Mouse (Mus musculus) midbrain, embryonic 12.5 days (tissue): ENCODE data around the gene Rxrb. TPM values are rescaled to one million over a fixed set of nuclear protein-coding genes. Genes with fewer than 3 reads are reported as not detected.
A peak's percentile ranks its signal among the peaks of the same experiment; 100 is the strongest.

Experiments used
- ATAC-seq: fragments of 200-750 bp; cut with Nextera tagmentation; 2 replicates; pipeline ENCODE4 v1.8.0; 2017; ENCODE audit warnings: low read depth, moderate TSS enrichment, moderate library complexity; ENCODE audit not compliant: low FRiP score
- H3K27ac ChIP-seq: fragments of 300-500 bp; sonication (generic); replicated peaks from 2 replicates; pipeline ENCODE4 v1.5.1; 2016; ENCODE audit warnings: mild to moderate bottlenecking
- H3K27me3 ChIP-seq: fragments of 300-500 bp; sonication (generic); 2 replicates; pipeline ENCODE4 v1.6.1; 2016; ENCODE audit warnings: mild to moderate bottlenecking
- H3K36me3 ChIP-seq: fragments of 300-500 bp; sonication (generic); 2 replicates; pipeline ENCODE4 v1.6.1; 2016
- H3K4me1 ChIP-seq: fragments of 300-500 bp; sonication (generic); 2 replicates; pipeline ENCODE4 v1.6.1; 2016
- H3K4me2 ChIP-seq: fragments of 300-500 bp; sonication (generic); replicated peaks from 2 replicates; pipeline ENCODE4 v1.6.1; 2016; ENCODE audit warnings: mild to moderate bottlenecking, moderate library complexity
- H3K4me3 ChIP-seq: fragments of 300-500 bp; sonication (generic); 2 replicates; pipeline ENCODE4 v1.5.1; 2016; ENCODE audit warnings: mild to moderate bottlenecking
- H3K9ac ChIP-seq: fragments of 300-500 bp; sonication (generic); replicated peaks from 2 replicates; pipeline ENCODE4 v1.6.1; 2016; ENCODE audit warnings: mild to moderate bottlenecking, moderate library complexity
- H3K9me3 ChIP-seq: fragments of 300-500 bp; sonication (generic); 2 replicates; pipeline ENCODE4 v1.6.1; 2016; ENCODE audit warnings: mild to moderate bottlenecking
- WGBS: fragments of 180-500 bp; shearing (Covaris S2); methylation state at CpG from one replicate; pipeline ENCODE4 v1.1.7; 2016; 5-methylcytosine and 5-hydroxymethylcytosine counted together
- microRNA counts: library from miRNA; unstranded; fragments of <30 nt; microRNA quantifications from one replicate; lab custom pipeline; 2017
- microRNA-seq: library from miRNA; unstranded; fragments of <30 nt; microRNA quantifications from one replicate; pipeline ENCODE4, GENCODE M21; 2017
- polyA plus RNA-seq: library from polyadenylated mRNA; unstranded; fragments of >200 nt; fragmentation: Nextera tagmentation; extraction: Ambion mirVana; gene quantifications from 2 replicates; pipeline ENCODE4 v1.2.1, GENCODE M21; 2016

The Rxrb gene
- polyA plus RNA-seq, 1 experiment from 2014 or later: 68.4 TPM

DNA sequence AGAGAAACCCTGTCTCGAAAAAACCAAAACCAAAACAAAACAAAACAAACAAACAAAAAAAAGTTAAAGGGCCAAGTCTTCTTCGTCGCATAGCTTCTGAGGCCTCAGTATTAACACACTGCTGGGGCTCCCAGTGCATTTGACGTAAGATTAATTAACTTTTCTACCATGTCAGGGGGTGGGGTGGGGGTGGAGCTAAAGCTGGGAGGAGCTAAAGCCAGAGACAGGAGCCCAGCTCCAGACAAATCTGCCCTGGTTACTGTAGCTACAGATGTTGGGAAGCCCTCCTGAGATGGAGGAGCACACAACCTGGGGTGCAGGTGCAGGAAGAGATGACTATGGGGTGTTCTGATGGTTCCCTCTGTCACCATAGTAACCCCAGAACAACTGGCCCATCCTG is 46.5 kb downstream of the Rxrb start:
- 61% methylated on average over 4 of the region's 4 CpGs for WGBS
- Histone ChIP-seq H3K9ac (no peak overlapping the region), H3K9me3 (no peaks in the 10 kb centered on the region), H3K4me2 (no peak overlapping the region), H3K27me3 (peaks cover 23% of the 10 kb centered on the region), H3K4me1 (peaks cover 9% of the 10 kb centered on the region), H3K4me3 (no peak overlapping the region), H3K36me3 (no peaks in the 10 kb centered on the region), H3K27ac (no peak overlapping the region)
- no peak for ATAC-seq

DNA sequence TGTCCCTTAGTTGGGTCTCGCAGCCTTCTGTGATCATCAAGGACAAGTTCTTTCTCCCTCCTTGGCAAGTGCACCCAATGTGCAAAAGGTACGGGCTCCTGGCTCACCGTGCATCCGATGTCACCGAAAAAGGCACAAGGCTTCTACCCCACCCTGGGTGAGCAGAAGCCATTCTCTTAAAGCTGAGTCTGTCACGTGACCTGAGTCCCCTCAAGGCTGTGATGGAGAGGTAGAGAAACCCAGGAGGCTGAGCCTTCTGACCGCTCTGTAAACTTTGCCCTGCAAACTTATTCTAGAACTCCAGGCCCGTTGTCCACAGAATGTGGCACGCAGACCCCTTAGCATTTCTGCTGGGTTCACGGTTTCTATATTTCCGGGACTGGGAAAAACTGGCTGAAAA is 47.4 kb downstream of the Rxrb start:
- Histone ChIP-seq H3K9me3 (no peaks in the 10 kb centered on the region), H3K27ac (no peak overlapping the region), H3K4me2 (no peak overlapping the region), H3K4me1 (peaks cover 11% of the 10 kb centered on the region), H3K9ac (no peak overlapping the region), H3K4me3 (no peak overlapping the region), H3K36me3 (no peaks in the 10 kb centered on the region), H3K27me3 (peaks cover 23% of the 10 kb centered on the region)
- 89% methylated on average over 11 of the region's 11 CpGs for WGBS
- ATAC-seq: no peak

DNA sequence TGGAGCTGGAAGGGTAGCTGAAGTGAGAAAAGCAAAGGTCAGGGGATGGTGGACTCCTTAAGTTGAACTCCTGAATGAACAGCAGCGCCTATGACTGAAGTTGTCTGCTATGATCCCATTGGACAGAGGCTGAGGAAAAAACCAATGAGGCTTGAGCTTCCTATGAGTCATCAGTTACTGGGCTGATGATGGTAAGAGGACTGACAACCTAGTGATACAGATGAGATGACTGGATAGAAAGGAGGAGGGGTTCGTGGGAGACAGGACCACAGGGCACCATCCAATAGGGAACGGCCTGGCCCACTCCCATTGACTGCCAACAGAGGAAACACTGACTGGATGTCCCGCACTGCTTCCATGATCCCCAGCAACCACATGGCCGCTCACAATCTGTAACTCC is 48.0 kb downstream of the Rxrb start:
- Histone ChIP-seq H3K4me2 (no peak overlapping the region), H3K4me1 (peaks cover 11% of the 10 kb centered on the region), H3K27ac (no peak overlapping the region), H3K9ac (no peak overlapping the region), H3K27me3 (peaks cover 23% of the 10 kb centered on the region), H3K9me3 (no peaks in the 10 kb centered on the region), H3K36me3 (no peaks in the 10 kb centered on the region), H3K4me3 (no peak overlapping the region)
- 13% methylated on average over 5 of the region's 5 CpGs for WGBS
- ATAC-seq: peak; percentile 79

DNA sequence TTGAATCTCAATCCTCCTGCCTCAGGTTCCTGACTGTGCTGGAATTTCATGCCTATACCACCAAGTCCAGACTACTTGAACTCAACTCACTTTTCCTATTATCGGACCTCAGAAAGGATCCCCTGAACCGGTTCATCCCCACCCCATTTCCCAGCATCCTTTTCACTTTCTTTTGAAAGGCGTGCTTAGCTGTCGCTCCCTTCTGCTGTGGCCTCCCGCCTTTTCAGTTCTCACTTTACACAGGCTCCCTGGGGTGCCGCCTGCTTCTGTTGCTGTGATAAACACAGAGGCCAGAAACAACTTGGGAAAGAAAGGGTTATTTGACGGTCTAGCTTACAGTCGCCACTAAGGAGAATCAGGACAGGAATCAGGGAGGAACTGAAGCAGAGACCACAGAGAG is 51.5 kb downstream of the Rxrb start:
- no peak for ATAC-seq
- peaks cover 6% of the 10 kb centered on the region for H3K4me1 ChIP-seq
- no peaks in the 10 kb centered on the region for H3K9me3 ChIP-seq
- H3K36me3 ChIP-seq: no peaks in the 10 kb centered on the region
- H3K27ac ChIP-seq: no peak overlapping the region
- 4% methylated on average over 8 of the region's 8 CpGs for WGBS
- H3K27me3 ChIP-seq: peaks cover 7% of the 10 kb centered on the region
- H3K4me3 ChIP-seq: no peak overlapping the region
- H3K9ac ChIP-seq: no peak overlapping the region
- peak overlapping the region; percentile 15; the same call in 1 of the 2 replicates for H3K4me2 ChIP-seq

DNA sequence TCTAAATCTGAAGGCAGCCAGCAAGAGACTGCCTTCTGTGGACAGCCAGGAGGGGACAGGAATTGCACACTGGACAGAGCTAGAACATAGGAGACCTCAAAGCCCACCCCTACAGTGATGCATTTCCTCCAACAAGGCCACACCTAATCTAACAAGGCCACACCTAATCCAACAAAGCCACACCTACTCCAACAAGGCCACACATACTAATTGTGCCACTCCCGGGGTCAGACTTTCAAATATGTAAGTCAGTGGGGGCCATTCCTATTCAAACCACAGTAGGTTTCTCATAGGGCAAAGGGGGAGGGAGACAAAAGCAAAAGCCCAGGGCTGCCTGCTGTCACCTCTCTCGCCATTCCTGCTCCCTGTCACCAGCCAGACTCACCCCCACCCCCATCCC is 55.8 kb downstream of the Rxrb start:
- no peak overlapping the region for H3K4me3 ChIP-seq
- 34% methylated on average over 2 of the region's 2 CpGs for WGBS

More for the DNA sequence above, 55.8 kb downstream of the Rxrb start:
- H3K27ac ChIP-seq: no peak overlapping the region
- no peak for ATAC-seq
- H3K27me3 ChIP-seq: peaks cover 3% of the 10 kb centered on the region; the same call in 1 of the 2 replicates
- no peak overlapping the region for H3K9ac ChIP-seq
- no peaks in the 10 kb centered on the region for H3K36me3 ChIP-seq
- H3K4me2 ChIP-seq: no peak overlapping the region
- no peaks in the 10 kb centered on the region for H3K9me3 ChIP-seq
- peaks cover 6% of the 10 kb centered on the region for H3K4me1 ChIP-seq

MicroRNA genes within 50 kb of the gene (microRNA counts, 519-probe panel; counts per million panel counts)
- 4,059 counts per million, percentile 24 among the panel's probes with 10 or more counts for microRNA mmu-miR-219 (lab: Ali Mortazavi, UCI)

Small RNAs within 50 kb of the gene (microRNA-seq; reads per million reads assigned to microRNA genes)
- 3.0 reads per million, percentile 8 among the genes with 10 or more reads in this experiment for gene Mir219a-1
- not detected for gene Mir219c

Other genes starting within 250 kb of the Rxrb start
- 21.1 and 28.3 TPM in 2 replicates for gene Angptl4, start 250.0 kb upstream of the Rxrb start, polyA plus RNA-seq
- gene Kank3, start 221.3 kb upstream of the Rxrb start, polyA plus RNA-seq: 25.5 and 31.9 TPM in 2 replicates
- 613 and 671 TPM in 2 replicates for gene Rps28, start 207.2 kb upstream of the Rxrb start, polyA plus RNA-seq
- gene Ndufa7, start 207.2 kb upstream of the Rxrb start, polyA plus RNA-seq: 436 and 454 TPM in 2 replicates
- 59.8 and 63.5 TPM in 2 replicates for gene Cd320, start 188.7 kb upstream of the Rxrb start, polyA plus RNA-seq
- not detected in 2 replicates for gene Gm7029, start 158.0 kb upstream of the Rxrb start, polyA plus RNA-seq
- 3.8 and 4.4 TPM in 2 replicates for gene Kifc1, start 141.2 kb upstream of the Rxrb start, polyA plus RNA-seq
- 0.23 and 0.38 TPM in 2 replicates for gene Platr17, start 126.7 kb upstream of the Rxrb start, polyA plus RNA-seq
- gene Daxx, start 122.4 kb upstream of the Rxrb start, polyA plus RNA-seq: 64.6 and 66.2 TPM in 2 replicates
- 19.1 and 21.9 TPM in 2 replicates for gene Tapbp, start 115.9 kb upstream of the Rxrb start, polyA plus RNA-seq
- 21.8 and 25.3 TPM in 2 replicates for gene Zbtb22, start 115.9 kb upstream of the Rxrb start, polyA plus RNA-seq
- gene Rgl2, start 102.3 kb upstream of the Rxrb start, polyA plus RNA-seq: 69.9 and 74.3 TPM in 2 replicates
- 188 and 203 TPM in 2 replicates for gene Pfdn6, start 91.5 kb upstream of the Rxrb start, polyA plus RNA-seq
- 37.5 and 37.7 TPM in 2 replicates for gene Wdr46, start 91.2 kb upstream of the Rxrb start, polyA plus RNA-seq
- gene B3galt4, start 80.3 kb upstream of the Rxrb start, polyA plus RNA-seq: 8.1 and 8.7 TPM in 2 replicates
- gene Vps52, start 76.0 kb upstream of the Rxrb start, polyA plus RNA-seq: 67.0 and 70.9 TPM in 2 replicates
- gene Rps18, start 75.8 kb upstream of the Rxrb start, polyA plus RNA-seq: 891 and 909 TPM in 2 replicates
- 26.8 and 28.4 TPM in 2 replicates for gene H2-K1, start 31.5 kb upstream of the Rxrb start, polyA plus RNA-seq
- 25.2 and 27.0 TPM in 2 replicates for gene Ring1, start 7.1 kb upstream of the Rxrb start, polyA plus RNA-seq
- gene H2-Ke6, start 3.8 kb upstream of the Rxrb start, polyA plus RNA-seq: 110 and 131 TPM in 2 replicates
- 180 and 184 TPM in 2 replicates for gene Slc39a7, start 130 bp upstream of the Rxrb start, polyA plus RNA-seq
- 2.3 and 4.0 TPM in 2 replicates for gene Col11a2, start 7.6 kb downstream of the Rxrb start, polyA plus RNA-seq
- 0.17 and 0.56 TPM in 2 replicates for gene H2-Oa, start 60.5 kb downstream of the Rxrb start, polyA plus RNA-seq
- gene H2-DMa, start 87.7 kb downstream of the Rxrb start, polyA plus RNA-seq: 9.8 and 9.9 TPM in 2 replicates
- 144 and 148 TPM in 2 replicates for gene Brd2, start 90.8 kb downstream of the Rxrb start, polyA plus RNA-seq
- 0.16 and 0.23 TPM in 2 replicates for gene H2-DMb2, start 111.5 kb downstream of the Rxrb start, polyA plus RNA-seq
- gene H2-DMb1, start 121.3 kb downstream of the Rxrb start, polyA plus RNA-seq: 0.16 and 0.73 TPM in 2 replicates
- gene Tap1, start 155.7 kb downstream of the Rxrb start, polyA plus RNA-seq: 1.4 and 1.8 TPM in 2 replicates
- 1.3 and 1.5 TPM in 2 replicates for gene Psmb9, start 156.0 kb downstream of the Rxrb start, polyA plus RNA-seq
- gene Psmb8, start 165.9 kb downstream of the Rxrb start, polyA plus RNA-seq: 1.6 and 2.1 TPM in 2 replicates
- 0.79 and 0.82 TPM in 2 replicates for gene Tap2, start 171.7 kb downstream of the Rxrb start, polyA plus RNA-seq
- gene H2-Ob, start 207.1 kb downstream of the Rxrb start, polyA plus RNA-seq: not detected in 2 replicates
- 2.6 and 3.2 TPM in 2 replicates for gene H2-Ab1, start 225.9 kb downstream of the Rxrb start, polyA plus RNA-seq